Mouse (Mus musculus) induced T-regulatory cell, adult 2 months (primary cell): ENCODE results near the gene Cbwd1.

Experiments
- DNase-seq: peaks from one replicate; pipeline ENCODE4 v3.0.0-alpha.2; 2012; ENCODE audit warnings: low read depth

Gene Cbwd1

DNA sequence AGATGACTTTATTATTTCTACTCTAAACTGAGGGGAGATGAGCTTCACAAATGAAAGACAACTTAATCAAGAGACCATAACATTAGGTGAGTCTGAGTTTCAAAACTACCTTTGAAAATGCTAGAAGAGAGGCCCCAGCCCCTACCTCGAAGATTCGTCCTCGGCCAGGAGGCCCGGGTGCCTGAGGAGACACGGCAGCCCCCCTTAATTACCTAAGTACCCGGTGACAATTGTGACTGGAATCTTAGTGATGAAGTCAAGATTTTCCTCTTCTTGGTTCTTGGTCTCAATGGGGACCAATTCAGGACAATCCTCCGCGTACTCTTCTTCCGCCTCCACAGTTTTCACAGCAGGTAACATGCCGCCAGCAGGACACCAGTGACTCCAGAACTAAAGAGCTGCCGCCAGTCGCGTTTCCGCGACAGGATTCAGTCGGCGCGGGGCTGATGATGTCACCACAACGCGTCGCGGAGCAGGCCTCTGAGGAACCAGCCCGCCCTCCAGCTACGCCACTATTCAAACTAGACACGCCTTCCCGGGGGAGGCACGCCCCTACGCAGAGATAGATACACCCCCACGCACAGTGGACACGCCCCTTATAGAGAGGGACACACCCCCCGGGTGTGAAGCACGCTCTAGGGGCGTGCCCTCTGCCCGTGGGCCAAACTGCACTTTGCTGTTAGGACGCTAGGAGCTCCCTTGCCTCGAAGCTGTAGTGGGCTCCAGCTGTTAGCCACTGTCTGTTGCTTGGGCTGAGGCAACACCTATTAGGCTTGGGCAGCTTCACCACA, at the start of gene Cbwd1:
Gene Cbwd1, minus strand, starts transcription at position 439 of the 791 bp plus-strand sequence.
- peak; percentile 99 for DNase-seq

GRCm38 (mm10) chr19:25008509-25008908, 47.1 kb upstream of the Cbwd1 start:
- no peak for DNase-seq

GRCm38 (mm10) chr19:25006686-25007085, 45.3 kb upstream of the Cbwd1 start:
- DNase-seq = no peak

- no peak for DNase-seq
Measured at GRCm38 (mm10) chr19:25003810-25004209, 42.4 kb upstream of the Cbwd1 start.

- no peak for DNase-seq
Measured at GRCm38 (mm10) chr19:25002828-25003227, 41.4 kb upstream of the Cbwd1 start.

- DNase-seq = no peak
Measured at GRCm38 (mm10) chr19:25002032-25002431, 40.6 kb upstream of the Cbwd1 start.

GRCm38 (mm10) chr19:25000153-25000552, 38.7 kb upstream of the Cbwd1 start:
- peak; percentile 39 for DNase-seq

DNA sequence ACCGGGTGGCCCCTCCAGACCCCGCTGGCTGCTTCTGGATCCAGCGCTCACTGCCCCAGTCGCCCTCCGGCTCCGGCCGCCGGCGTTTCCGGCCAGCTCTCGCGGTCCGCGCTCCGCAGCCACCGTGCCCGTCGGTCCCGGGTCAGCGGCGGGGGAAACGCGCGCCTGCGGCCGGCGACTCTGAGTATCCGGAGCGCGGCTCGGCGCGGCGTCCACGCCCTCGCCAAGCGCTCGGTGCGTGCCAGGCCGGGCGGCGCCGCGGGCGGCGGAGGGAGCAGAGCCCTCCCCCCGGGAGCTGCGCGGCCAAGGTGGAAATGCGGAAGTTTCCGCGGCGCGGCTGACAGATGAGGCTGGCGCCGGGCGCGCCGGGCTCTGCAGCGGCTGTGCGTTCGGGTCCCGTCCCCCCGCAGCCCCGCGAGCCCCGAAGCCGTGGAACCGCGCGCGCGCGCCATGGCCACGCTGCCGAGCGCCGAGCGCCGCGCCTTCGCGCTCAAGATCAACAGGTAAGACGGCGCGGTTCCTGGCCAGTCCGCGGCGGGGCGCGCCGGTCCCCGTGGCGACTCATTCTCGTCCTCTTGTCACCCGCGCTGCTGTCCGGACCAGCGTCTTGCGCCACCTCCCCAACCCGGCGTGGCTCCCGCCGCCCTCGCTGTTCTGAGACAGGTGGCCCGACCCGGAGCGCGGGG, 37.9 kb upstream of the Cbwd1 start, which contains the start of gene Dock8:
Gene Dock8, plus strand, starts transcription at position 334 of the 686 bp plus-strand sequence.
- peak; percentile 69 for DNase-seq

DNA sequence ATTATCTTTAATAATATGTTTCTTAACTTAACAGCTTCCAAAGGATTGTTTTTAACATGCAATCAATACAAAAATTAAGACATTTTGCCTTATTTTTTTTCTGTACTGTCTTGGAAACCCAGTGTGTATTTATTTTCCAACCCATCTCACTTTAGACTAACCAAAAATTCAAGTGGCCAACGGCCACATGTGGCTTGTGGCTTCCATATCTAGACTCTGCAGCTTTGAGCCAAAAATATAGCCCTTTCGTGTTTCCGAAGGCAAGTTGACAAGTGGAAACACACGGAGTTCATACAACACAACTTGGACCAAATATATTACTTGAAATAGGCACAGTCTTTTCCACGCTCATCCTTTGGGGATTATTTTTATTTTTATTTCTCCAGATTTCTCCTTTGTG, 37.2 kb upstream of the Cbwd1 start:
- no peak for DNase-seq

DNA sequence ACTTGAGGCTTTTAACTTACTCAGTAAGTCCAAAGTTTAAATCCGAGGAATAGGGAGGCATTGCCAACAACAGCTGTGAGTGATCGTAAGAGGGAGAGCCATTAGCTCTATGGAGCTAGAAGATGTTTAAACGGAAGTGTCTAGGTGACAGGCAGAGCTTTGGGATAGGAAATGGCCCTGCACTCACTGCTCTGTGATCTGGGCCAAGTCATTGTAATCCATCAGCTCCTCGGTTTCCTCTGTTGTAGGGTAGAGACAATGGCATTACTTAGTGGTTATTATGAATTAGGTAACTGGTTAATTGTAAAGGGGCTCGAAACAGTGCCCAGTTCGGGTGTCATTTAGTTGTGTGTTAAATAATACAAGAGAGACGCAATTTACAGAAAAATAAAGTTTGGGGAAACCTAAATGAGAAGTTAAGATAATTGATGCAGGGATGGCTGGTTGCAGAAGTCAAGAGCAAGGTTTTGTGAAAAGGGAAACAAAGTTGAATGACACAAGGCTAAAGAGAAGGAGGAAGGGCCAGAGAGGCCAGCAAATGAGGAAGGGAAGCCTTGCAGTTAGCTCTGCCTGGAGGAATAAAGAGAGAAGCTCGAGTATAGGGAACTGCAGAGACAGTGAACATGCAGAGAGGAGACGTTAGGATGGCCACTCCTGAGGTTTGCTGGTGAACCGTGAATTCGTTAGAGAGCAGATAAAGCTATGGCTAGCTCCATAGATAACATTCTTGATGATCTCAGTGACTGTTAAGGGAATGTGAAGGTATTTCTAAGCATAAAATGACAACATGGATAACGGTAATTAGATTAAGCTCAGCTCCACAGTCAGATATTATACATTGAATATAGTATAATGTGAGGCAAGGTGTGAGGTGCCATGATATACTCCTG, 35.6 kb upstream of the Cbwd1 start:
- no peak for DNase-seq

DNA sequence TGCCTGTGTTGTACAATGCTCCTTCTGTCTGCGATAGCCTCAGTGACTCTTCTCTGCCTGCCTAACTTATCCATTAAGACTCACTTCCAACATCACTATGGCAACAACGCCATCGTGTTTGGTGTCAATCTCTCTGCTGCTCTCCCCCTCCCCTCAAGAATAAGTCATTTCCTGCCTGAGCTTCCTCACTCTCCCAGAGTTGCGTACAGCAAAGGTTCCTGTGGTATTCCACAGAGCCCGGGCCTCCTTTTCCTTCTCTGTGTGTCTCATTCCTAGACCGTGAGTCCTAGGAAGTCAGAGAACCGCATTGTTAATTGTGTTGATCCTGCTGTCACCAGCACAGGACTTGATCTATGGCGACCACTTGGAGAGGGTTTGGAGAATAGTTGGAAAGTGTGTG, 33.5 kb upstream of the Cbwd1 start:
- no peak for DNase-seq

DNA sequence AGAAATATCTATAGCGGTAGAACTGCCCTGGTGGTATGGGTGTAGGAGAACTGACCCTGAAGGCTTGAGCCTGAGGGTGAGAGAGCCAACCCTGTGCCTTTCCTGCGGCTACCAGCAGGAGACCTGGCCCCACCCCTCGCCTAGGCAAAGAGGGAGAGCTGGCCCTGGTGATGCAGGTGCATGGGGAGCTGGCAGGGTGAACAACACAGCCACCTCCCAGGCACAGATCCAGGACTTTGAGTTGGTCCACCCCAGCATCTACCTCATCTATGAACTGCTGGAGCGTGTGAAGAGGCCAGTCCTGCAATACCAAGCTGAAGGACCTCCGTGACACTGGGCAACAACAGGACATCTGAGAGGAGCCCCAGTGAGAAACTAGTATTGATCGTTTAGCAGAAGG, 32.1 kb upstream of the Cbwd1 start:
- no peak for DNase-seq

- DNase-seq = no peak
Measured at GRCm38 (mm10) chr19:24990138-24990822, 28.9 kb upstream of the Cbwd1 start.

DNA sequence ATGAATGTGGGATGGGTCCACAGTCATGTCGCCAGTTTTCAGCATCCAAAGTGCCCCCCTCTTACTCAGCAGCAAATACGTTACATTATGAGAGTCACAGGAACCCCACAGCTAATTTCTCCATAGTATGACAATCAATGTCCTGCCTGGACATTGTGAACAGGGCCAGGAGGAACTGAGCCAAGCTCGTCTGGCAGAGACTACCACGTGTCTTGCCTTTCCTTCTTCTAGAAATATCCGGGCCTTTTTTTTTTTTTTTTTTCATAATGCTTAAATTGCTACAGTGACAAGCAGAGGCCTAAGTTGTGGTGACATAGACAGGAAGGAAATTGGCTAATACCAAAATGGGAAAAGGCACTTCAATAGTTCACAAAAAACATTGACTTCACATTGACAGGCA, 27.4 kb upstream of the Cbwd1 start:
- DNase-seq = no peak

DNA sequence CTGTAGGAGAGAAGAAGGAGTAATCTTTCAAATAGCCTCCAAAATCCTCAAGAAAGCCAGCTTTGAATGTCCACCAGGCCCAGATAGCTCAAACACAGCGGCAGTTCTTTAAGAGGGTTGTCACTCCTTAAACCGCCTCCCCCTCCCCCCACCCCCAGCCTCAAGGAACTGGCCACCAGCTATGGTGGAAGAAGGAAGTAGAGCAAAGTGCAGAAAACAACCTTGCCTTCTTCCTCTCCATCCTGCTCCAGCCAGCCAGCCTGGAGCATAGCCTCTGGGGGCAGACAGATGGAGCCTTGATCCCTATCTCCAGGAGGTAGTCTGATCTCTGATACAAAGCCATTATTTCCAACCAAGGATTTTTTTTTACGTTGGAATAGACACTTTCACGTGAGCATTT, 25.9 kb upstream of the Cbwd1 start:
- DNase-seq = no peak

DNA sequence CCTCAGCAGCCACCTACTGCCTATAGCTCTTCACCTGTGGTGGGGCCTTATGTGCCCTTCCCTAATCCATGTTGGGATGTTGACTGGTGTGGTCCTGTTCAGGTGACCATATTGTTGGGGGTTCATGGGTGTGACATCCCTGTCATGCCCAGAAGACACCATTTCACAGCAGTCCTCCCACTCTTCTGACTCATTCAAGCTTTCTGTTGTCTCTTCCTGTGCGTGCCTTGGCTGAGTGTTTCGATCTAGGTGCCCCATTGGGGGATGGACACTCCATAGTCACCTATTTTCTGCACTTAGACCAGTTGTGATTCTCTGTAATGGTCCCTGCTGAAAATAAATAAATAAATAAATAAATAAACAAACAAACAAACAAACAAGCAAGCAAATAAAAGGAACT, 23.6 kb upstream of the Cbwd1 start:
- no peak for DNase-seq

GRCm38 (mm10) chr19:24983857-24984498, 22.6 kb upstream of the Cbwd1 start:
- DNase-seq = peak; percentile 46

DNA sequence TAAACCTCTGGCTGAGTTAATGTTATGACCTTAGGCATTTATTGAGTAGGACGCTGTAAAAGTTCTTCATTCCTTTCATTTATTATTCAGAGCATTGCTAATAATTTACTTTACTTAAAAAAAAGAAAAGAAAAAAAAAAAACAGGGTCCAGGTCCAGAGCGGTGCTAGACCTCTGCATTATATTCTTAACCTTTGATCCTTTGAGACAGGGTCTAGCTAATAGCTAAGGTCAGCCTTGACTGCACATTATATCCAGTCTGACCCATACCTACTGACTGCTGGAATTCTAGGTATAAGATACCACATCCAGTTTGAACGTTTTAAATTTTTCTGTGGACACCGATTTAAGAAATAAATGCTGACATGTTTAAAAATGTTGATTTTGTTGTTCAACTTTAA, 21.6 kb upstream of the Cbwd1 start:
- no peak for DNase-seq

GRCm38 (mm10) chr19:24981294-24981693, 19.9 kb upstream of the Cbwd1 start:
- DNase-seq = no peak

- no peak for DNase-seq
Measured at GRCm38 (mm10) chr19:24978852-24979842, 17.7 kb upstream of the Cbwd1 start.
